Mouse (Mus musculus) liver, embryonic 16.5 days (tissue): ENCODE measurements at regions not wholly inside any gene's neighbourhood (a gene's known extent, or its start where the extent isn't known, plus 50 kb on each side); places are given as distances from the start of the nearest gene placed in this dataset.

ENCODE experiments used
- ATAC-seq: fragments of 200-750 bp; cut with Nextera tagmentation; 2 replicates; pipeline ENCODE4 v1.8.0; 2017; ENCODE audit warnings: low read depth, mild to moderate bottlenecking, moderate number of reproducible peaks, moderate library complexity
- H3K27ac ChIP-seq: fragments of 300-500 bp; sonication (generic); 2 replicates; pipeline ENCODE4 v1.5.1; 2014; ENCODE audit warnings: mild to moderate bottlenecking, low read length
- H3K27me3 ChIP-seq: fragments of 300-500 bp; sonication (generic); 2 replicates; pipeline ENCODE4 v1.6.1; 2014; ENCODE audit warnings: low read depth, low read length, mixed read lengths; ENCODE audit not compliant: control insufficient read depth, insufficient read depth
- H3K36me3 ChIP-seq: fragments of 300-500 bp; sonication (generic); 2 replicates; pipeline ENCODE4 v1.6.1; 2014; ENCODE audit warnings: mild to moderate bottlenecking; ENCODE audit not compliant: control insufficient read depth, insufficient read depth
- H3K4me1 ChIP-seq: fragments of 300-500 bp; sonication (generic); 2 replicates; pipeline ENCODE4 v1.6.1; 2014; ENCODE audit warnings: low read depth, low read length, mixed read lengths; ENCODE audit not compliant: control insufficient read depth
- H3K4me2 ChIP-seq: fragments of 300-500 bp; sonication (generic); 2 replicates; pipeline ENCODE4 v1.6.1; 2014; ENCODE audit warnings: low read depth, low read length, mixed read lengths
- H3K4me3 ChIP-seq: fragments of 300-500 bp; sonication (generic); 2 replicates; pipeline ENCODE4 v1.5.1; 2014; ENCODE audit warnings: low read depth, mild to moderate bottlenecking, low read length
- H3K9ac ChIP-seq: fragments of 300-500 bp; sonication (generic); 2 replicates; pipeline ENCODE4 v1.6.1; 2014; ENCODE audit warnings: low read depth, low read length
- H3K9me3 ChIP-seq: fragments of 300-500 bp; sonication (generic); replicated peaks from 2 replicates; pipeline ENCODE4 v1.6.1; 2016; ENCODE audit warnings: low read length; ENCODE audit not compliant: control insufficient read depth
- WGBS: fragments of 180-500 bp; shearing (Covaris S2); extraction: QIAGEN DNeasy Blood & Tissue Kit; methylation state at CpG from one replicate; pipeline ENCODE4 v1.1.7; 2014; ENCODE audit not compliant: insufficient replicate concordance; 5-methylcytosine and 5-hydroxymethylcytosine counted together

GRCm38 (mm10) chr14:61736384-61737322 lies 129.4 kb downstream of the Kcnrg start:
- Histone ChIP-seq H3K9me3 (no peaks in the 10 kb centered on the region), H3K4me3 (no peak overlapping the region), H3K27ac (no peak overlapping the region), H3K9ac (no peak overlapping the region), H3K27me3 (no peaks in the 10 kb centered on the region), H3K36me3 (no peaks in the 10 kb centered on the region), H3K4me2 (no peak overlapping the region), H3K4me1 (no peaks in the 10 kb centered on the region)
- 27% methylated on average over 16 of the region's 16 CpGs for WGBS
- no peak for ATAC-seq

DNA sequence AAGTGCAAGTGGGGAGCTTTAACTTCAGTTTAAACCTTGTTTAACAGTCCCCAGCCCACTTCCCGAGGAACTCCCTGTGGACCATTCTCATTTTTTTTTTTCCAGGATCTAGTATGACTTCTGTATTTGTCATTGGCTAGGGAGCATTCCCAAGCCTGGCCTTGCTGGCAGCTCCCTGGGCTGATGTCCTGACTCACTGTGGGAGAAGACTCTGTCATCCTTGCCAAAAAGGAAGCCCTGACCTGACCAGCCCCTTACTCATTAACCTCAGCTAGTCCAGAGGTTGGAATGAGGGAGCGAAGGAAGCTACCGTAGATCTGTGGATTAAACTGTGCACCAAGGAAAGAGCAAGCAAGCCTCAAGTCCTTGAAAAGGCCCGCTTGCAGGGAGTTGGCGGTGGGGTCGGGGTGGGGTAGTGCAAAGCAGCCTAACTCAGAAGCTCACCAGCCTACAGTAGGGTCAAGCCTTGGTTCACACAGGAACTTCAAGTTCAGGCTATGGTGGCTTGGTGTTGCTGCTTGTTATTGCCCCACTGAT lies 130.3 kb downstream of the Kcnrg start:
- no peaks in the 10 kb centered on the region for H3K27me3 ChIP-seq
- no peak overlapping the region for H3K27ac ChIP-seq
- no peaks in the 10 kb centered on the region for H3K36me3 ChIP-seq
- H3K9me3 ChIP-seq: no peaks in the 10 kb centered on the region
- no peak overlapping the region for H3K4me2 ChIP-seq
- H3K4me1 ChIP-seq: no peaks in the 10 kb centered on the region
- 63% methylated on average over 6 of the region's 6 CpGs for WGBS
- H3K4me3 ChIP-seq: no peak overlapping the region
- no peak overlapping the region for H3K9ac ChIP-seq
- ATAC-seq: no peak

DNA sequence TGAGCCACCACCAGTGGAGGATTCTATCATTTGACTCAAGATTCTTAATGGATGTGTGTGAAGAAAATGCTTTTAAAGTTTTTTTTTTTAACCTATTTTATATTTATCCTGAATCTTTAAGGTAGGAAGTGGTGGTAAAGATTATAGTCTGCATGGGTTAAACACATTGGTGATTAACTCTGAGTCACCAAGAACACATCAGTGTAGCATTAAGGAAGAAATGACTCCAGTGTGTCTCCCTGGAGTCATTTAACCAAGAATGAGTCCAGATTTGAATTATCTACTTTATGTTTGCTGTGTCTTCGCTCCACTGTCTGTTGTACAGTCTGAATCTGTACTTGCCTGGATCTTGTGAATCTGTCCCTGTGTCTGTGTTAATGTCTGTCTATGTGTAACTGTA lies 132.2 kb downstream of the Kcnrg start:
- Histone ChIP-seq H3K27ac (no peak overlapping the region), H3K4me2 (no peak overlapping the region), H3K27me3 (no peaks in the 10 kb centered on the region), H3K4me1 (no peaks in the 10 kb centered on the region), H3K9me3 (no peaks in the 10 kb centered on the region), H3K4me3 (no peak overlapping the region), H3K36me3 (no peaks in the 10 kb centered on the region), H3K9ac (no peak overlapping the region)
- ATAC-seq: no peak
- 70% methylated on average over 1 of the region's 1 CpGs for WGBS

- H3K4me1 ChIP-seq: no peaks in the 10 kb centered on the region
- no peak overlapping the region for H3K4me2 ChIP-seq
- no peak for ATAC-seq
- H3K9ac ChIP-seq: no peak overlapping the region
- H3K9me3 ChIP-seq: no peaks in the 10 kb centered on the region
- no peak overlapping the region for H3K27ac ChIP-seq
- H3K27me3 ChIP-seq: no peaks in the 10 kb centered on the region
- no peak overlapping the region for H3K4me3 ChIP-seq
- H3K36me3 ChIP-seq: no peaks in the 10 kb centered on the region
- WGBS: 23% methylated on average over 4 of the region's 4 CpGs
Observed at GRCm38 (mm10) chr14:61743855-61744408, 136.7 kb downstream of the Kcnrg start.

DNA sequence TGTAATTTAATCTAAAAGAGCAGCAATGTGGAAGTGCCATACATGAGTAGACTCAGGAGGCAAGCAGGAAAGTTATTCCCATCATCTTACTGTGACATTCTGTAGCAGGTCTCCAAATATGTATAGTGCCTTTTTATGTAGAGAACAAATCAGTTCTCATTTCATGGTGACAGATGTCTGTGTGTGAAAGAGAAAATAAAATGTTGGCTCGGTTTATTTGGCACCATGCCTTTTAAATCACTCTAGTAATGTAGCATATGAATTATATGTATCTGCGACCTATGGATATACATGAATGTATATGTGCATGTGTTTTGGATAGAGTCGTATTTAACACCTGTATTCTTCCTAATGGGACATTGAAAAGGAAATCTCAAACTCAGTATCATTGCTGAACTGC lies 146.2 kb downstream of the Kcnrg start:
- Histone ChIP-seq H3K4me1 (no peaks in the 10 kb centered on the region), H3K9me3 (no peaks in the 10 kb centered on the region), H3K27me3 (no peaks in the 10 kb centered on the region), H3K36me3 (no peaks in the 10 kb centered on the region), H3K4me3 (no peak overlapping the region), H3K4me2 (no peak overlapping the region), H3K27ac (no peak overlapping the region), H3K9ac (no peak overlapping the region)
- ATAC-seq: no peak
- WGBS: 56% methylated on average over 3 of the region's 3 CpGs

GRCm38 (mm10) chr14:61756651-61757050 lies 149.4 kb downstream of the Kcnrg start:
- ATAC-seq: no peak
- Histone ChIP-seq H3K4me1 (no peaks in the 10 kb centered on the region), H3K4me2 (no peak overlapping the region), H3K9ac (no peak overlapping the region), H3K27ac (no peak overlapping the region), H3K4me3 (no peak overlapping the region), H3K36me3 (no peaks in the 10 kb centered on the region), H3K9me3 (no peaks in the 10 kb centered on the region), H3K27me3 (no peaks in the 10 kb centered on the region)
- WGBS: 23% methylated on average over 1 of the region's 1 CpGs

DNA sequence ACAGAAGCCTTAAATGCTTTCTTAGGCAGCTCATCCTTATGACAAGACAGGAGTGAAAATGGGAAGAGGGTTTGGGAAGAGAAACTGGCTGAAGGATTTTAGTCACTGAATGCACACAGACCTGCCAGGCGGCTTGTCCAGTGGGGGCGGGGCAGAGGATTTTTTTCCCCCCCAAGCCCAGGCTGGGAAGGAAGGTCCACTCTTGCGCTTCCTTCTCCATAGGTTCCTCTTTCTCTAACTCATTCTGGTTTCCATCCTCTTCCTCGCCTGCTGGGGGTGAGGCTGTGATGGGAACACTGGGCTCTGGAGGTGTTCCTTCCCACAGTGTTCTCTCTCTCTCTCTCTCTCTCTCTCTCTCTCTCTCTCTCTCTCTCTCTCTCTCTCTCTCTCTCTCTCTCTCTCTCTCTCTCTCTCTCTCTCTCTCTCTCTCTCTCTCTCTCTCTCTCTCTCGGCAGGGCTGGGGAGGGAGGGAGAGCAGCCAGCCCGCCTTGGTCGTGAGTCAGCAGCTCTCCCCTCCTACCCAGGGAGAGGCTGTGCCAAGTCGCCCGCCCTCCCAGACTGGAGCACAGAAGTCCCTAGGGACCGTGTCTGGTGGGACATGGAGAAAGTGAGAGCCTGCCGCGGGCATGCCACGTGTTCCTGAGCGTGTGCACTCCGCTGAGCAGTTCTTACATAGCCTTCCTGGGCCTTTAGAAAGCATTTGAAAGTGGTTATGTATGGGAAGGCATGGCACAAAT lies 150.0 kb downstream of the Kcnrg start:
- peak; percentile 30; the same call in 1 of the 2 replicates for ATAC-seq
- Histone ChIP-seq H3K27ac (no peak overlapping the region), H3K4me3 (no peak overlapping the region), H3K9me3 (no peaks in the 10 kb centered on the region), H3K27me3 (no peaks in the 10 kb centered on the region), H3K4me2 (peak overlapping the region; percentile 30; the same call in 1 of the 2 replicates), H3K4me1 (no peaks in the 10 kb centered on the region), H3K36me3 (no peaks in the 10 kb centered on the region), H3K9ac (no peak overlapping the region)
- 3% methylated on average over 13 of the region's 15 CpGs for WGBS

GRCm38 (mm10) chr14:61757823-61758175 lies 150.5 kb downstream of the Kcnrg start:
- no peak overlapping the region for H3K9ac ChIP-seq
- H3K36me3 ChIP-seq: no peaks in the 10 kb centered on the region

More at GRCm38 (mm10) chr14:61757823-61758175, 150.5 kb downstream of the Kcnrg start:
- no peaks in the 10 kb centered on the region for H3K9me3 ChIP-seq
- WGBS: 31% methylated on average over 7 of the region's 7 CpGs
- H3K4me3 ChIP-seq: no peak overlapping the region
- no peak overlapping the region for H3K27ac ChIP-seq
- no peak for ATAC-seq
- peak overlapping the region; percentile 30; the same call in 1 of the 2 replicates for H3K4me2 ChIP-seq
- H3K27me3 ChIP-seq: no peaks in the 10 kb centered on the region
- no peaks in the 10 kb centered on the region for H3K4me1 ChIP-seq
